Mouse (Mus musculus) right cerebral cortex, postnatal 14 days (tissue): ENCODE data around the gene Nemp1.

ENCODE experiments used
- DNase-seq: peaks from one replicate; pipeline ENCODE4 v3.0.0; 2022

The Nemp1 gene

GRCm38 (mm10) chr10:127666501-127667268 lies at the start of gene Nemp1:
Gene Nemp1 (plus strand): TSS chr10:127666901.
- peak; percentile 75 for DNase-seq

- DNase-seq, result no peak
Measured at GRCm38 (mm10) chr10:127617294-127617693, 49.4 kb upstream of the Nemp1 start.

DNA sequence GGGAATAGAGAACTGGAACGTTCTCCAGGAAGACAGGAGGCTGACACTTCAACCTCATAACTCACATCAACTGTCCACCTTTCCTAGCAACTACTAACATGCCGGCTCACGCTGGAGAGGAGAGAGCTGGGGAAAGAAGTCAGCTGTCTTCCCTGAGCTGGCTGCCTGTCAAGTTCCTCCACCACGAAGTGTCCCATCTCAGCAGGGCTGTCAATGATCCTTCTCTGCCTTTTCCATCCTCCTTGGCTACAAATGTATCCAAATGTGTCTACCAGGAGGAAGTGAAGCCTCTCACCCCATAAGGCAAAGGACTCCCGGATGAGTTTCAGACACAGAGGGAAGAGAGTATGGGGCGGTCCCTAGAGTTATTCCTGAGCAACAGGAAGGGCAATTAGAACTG lies 48.5 kb upstream of the Nemp1 start:
- DNase-seq, result no peak

GRCm38 (mm10) chr10:127619119-127619721 lies 47.5 kb upstream of the Nemp1 start:
- DNase-seq, result no peak

GRCm38 (mm10) chr10:127619941-127620405 lies 46.7 kb upstream of the Nemp1 start:
- no peak for DNase-seq

DNA sequence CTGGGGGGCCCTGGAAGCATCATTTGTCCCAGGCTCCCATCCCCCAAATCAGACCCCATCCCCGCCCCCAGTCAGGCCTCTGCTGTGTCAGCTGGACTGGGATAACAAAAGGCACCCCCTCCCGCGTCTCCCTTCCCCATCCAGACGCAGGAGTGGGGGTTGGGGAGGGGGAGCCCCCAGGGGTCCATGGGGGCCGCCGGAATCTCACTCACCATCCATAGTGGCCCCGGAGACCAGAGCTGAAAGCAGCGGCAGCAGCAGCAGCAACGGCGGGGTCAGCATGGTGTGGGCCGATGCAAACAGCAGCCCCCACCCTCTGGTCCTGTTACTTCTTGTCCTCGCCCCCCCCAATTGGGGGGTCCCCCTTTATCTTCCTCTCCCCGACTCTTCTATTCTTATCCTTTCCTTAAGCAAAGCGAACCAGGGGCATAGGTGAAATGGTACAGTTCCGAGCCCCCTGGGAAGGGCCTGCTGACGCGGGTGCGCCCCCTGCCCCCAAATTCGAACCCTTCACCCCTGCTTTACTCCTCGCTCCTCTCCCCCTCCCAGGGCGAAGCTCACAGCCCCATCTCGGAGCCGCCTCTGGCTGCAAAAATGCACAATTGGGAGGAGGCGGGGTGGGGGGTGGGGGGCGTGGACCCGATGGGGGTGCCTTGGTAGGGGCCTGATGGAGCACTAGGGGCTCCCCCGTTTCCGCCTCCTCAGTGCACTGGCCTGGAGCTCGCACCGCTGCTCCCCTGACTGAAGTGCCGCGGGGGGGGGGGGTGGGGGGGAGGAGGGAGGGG lies 46.1 kb upstream of the Nemp1 start, which contains the start of gene Lrp1:
Lrp1 (minus strand) TSS at position 743 of the 785 bp plus-strand sequence.
- DNase-seq, result peak; percentile 49

- DNase-seq, result peak; percentile 92
Measured at GRCm38 (mm10) chr10:127621191-127622056, 45.3 kb upstream of the Nemp1 start.

- no peak for DNase-seq
Measured at GRCm38 (mm10) chr10:127622057-127622392, 44.7 kb upstream of the Nemp1 start.

GRCm38 (mm10) chr10:127622661-127623060 lies 44.0 kb upstream of the Nemp1 start:
- DNase-seq, result no peak

GRCm38 (mm10) chr10:127623439-127624216 lies 43.1 kb upstream of the Nemp1 start:
- DNase-seq, result no peak

DNA sequence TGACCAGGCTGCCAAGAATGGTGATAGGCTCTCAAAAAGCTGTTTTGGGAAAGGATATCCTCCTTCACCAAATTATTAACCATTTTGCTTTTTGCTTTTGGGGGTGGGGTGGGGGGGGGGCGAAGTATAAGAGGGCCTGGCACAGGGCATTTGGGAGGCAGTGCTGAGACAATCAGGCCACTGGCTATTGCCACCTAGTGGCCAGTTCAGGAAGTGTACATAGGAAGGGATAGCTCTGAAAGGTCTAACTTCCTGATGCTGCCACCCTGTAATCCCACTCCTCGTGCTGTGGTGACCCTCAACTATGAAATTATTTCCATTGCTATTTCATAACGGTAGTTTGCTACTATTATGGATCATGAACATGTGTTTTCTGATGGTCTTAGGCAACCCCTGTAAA lies 40.3 kb upstream of the Nemp1 start:
- DNase-seq, result no peak

- DNase-seq, result no peak
Measured at GRCm38 (mm10) chr10:127631261-127632214, 35.2 kb upstream of the Nemp1 start.

GRCm38 (mm10) chr10:127632668-127633271 lies 33.9 kb upstream of the Nemp1 start:
- DNase-seq, result no peak

DNA sequence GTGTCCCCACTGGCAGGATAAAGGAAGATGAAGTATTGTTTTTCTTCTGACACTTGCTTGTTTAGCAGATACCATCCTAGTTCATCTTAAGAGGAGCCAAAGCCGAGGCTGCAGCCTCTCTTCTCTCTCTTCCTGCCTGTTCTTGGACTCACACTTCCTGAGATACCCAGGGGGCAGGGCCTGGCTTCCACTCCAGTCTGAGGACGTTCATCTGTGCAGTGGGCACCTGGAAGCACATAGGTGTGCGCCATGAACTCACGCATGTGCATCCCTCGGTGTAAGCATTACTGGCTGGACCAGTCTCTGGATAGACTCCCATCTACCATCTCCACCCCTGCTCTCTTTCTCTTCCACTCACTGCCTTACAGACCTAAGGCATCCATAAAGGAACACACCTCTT lies 26.3 kb upstream of the Nemp1 start:
- no peak for DNase-seq

DNA sequence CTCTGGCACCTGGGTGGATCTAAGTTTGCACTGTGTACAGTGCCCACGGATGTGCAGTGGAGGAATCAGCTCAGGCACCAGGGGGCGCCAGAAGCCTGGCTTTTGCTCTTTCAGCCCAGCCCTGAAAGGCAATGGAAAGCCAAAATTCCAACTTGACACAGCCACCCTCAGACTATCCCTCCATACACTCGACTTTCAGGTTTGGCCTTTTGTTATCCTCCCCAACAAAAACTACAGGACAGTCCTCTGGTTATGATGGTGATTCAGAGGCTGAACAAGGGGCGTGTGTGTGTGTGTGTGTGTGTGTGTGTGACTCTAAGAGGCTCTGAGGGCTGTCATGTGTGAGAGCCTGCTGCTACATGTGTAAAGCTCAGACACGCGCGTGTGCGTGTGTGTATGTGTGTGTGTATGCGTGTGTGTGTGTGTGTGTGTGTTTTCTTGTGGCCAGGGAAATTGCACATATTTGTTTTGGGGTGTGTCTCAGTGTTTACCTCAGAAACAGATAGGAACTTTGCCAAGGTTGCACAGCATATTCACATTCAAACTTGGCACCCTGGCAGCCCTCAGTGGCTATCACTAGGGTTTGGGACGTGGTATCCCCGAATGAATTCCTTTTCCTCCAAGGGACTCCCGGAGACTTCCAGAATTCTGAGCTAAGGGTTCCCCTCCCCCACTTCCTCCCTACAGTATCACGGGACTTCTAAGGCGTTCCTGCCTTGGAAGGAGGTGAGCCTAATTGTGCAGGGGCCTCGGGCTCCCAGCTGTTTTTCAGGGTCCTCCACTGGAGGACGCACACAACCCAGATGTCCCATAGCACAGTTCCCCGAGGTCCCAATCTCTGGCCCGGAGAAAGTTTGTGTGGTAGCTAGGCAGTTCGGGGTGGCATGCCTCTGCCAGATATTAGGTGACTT lies 24.6 kb upstream of the Nemp1 start:
- peak; percentile 94 for DNase-seq

GRCm38 (mm10) chr10:127642772-127643552 lies 23.7 kb upstream of the Nemp1 start, which contains the start of gene Stat6:
Gene Stat6 (plus strand): TSS chr10:127642986.
- DNase-seq, result no peak

GRCm38 (mm10) chr10:127643553-127644238 lies 23.0 kb upstream of the Nemp1 start:
- DNase-seq, result no peak
